Mouse (Mus musculus): ENCODE data around the gene Dcun1d4.

- no peak for TF ChIP-seq POLR2A (IDR thresholded peaks at IDR 0.05; ENCODE audit: borderline replicate concordance, control insufficient read depth, low read depth, low read length)
- no peak for TF ChIP-seq CTCF (IDR thresholded peaks at IDR 0.05; ENCODE audit: control insufficient read depth, insufficient read depth, low read length)
These were observed 93.0 kb downstream of the Dcun1d4 start for GRCm38 (mm10) chr5:73573789-73574188.

Measured in bone marrow, adult 2 months (tissue).